Mouse (Mus musculus) left cerebral cortex, adult 2 months (tissue): ENCODE measurements around the gene Fam189b. TPM values are rescaled to one million over a fixed set of nuclear protein-coding genes. Genes with fewer than 3 reads are reported as not detected.
A peak's percentile ranks its signal among the peaks of the same experiment; 100 is the strongest.
"Not testable (repeated sequence)": the region's sequence is repeated elsewhere in the genome, so short reads cannot be mapped to it uniquely, and the experiment has no call there.

ENCODE experiments used
- DNase-seq, 2 experiments: peaks; one replicate each; pipeline ENCODE4 v3.0.0; 2021 to 2022; ENCODE audit warnings: low spot score in 2 of 2, mixed read lengths in 1 of 2; ENCODE audit errors: extremely low spot score in 1 of 2
- H3K27ac ChIP-seq: fragments of 200-600 bp; 2 replicates; pipeline ENCODE4 v1.8.1; 2022
- H3K4me3 ChIP-seq: fragments of 200-600 bp; 2 replicates; pipeline ENCODE4 v1.8.1; 2022
- CTCF ChIP-seq: fragments of 200-600 bp; IDR thresholded peaks from 2 replicates; pipeline ENCODE4 v1.8.1; 2022; ENCODE audit warnings: antibody characterized with exemption, mild to moderate bottlenecking, moderate library complexity
- intact Hi-C: fragments of 180-260 bp; cut with DNase I; formaldehyde crosslinking; loops from one replicate; pipeline ENCODE4 v1.15.1; 2025
- total RNA-seq, 2 experiments: library from RNA; stranded (reverse); gene quantifications; 2 replicates each; pipeline ENCODE4 v1.2.3; 2021

The Fam189b gene
- total RNA-seq, 2 experiments from 2014 or later: 56.9 to 60.4 TPM

DNA sequence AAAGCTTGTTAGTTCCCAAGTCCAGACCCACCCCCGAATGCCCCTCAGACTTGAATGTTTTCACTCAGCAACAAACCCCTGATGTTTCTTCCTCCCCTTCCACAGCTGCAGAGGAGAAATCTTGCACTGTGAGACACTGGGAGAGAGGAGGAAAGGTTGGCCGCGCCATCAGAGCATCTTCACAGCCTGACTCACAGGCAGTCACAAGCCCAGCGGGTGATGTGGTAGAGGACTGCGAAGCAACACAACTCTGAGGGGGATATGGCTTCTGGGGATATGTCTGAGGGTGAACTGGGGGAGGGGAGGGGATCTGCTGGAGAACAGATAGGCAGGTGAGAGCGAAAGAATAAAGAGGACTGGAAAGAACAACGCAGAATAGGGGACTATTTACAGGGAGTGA is 24.3 kb upstream of the Fam189b start:
- TF ChIP-seq CTCF: no peak
- no peak for DNase-seq
- intact Hi-C loops: loop anchor here (5.0 kb wide), 2 partner anchors 41 to 56 kb away; partner anchors contain the start of genes Fdps and Gm43738
- Histone ChIP-seq H3K4me3 (peak overlapping the region; percentile 63), H3K27ac (peak overlapping the region; percentile 28; the same call in 1 of the 2 replicates)

DNA sequence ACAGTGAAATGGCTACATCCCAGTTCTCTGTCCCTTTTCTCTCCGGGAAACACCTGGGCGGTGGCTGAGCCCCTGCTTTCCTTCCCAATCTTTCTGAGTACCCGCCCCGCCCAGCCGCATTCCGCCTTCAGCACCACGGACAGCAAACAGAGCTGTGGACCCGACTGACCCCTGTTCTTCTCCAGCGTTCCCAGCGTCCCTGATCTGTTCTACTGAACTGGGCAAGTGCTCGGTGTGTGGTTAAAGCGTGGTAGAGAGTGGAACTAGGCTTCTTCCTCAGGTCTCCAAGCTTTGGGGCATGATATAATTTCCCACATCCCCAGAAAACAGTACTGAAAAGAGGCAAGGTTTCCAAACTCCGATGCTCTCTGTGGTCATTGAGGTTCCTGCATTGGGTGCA is 23.7 kb upstream of the Fam189b start:
- H3K4me3 ChIP-seq: peak overlapping the region; percentile 63
- no peak for TF ChIP-seq CTCF
- intact Hi-C loops: loop anchor here (5.0 kb wide), 2 partner anchors 42 to 57 kb away; partner anchors contain the start of genes Fdps and Gm43738
- no peak for DNase-seq
- H3K27ac ChIP-seq: peak overlapping the region; percentile 28; the same call in 1 of the 2 replicates

DNA sequence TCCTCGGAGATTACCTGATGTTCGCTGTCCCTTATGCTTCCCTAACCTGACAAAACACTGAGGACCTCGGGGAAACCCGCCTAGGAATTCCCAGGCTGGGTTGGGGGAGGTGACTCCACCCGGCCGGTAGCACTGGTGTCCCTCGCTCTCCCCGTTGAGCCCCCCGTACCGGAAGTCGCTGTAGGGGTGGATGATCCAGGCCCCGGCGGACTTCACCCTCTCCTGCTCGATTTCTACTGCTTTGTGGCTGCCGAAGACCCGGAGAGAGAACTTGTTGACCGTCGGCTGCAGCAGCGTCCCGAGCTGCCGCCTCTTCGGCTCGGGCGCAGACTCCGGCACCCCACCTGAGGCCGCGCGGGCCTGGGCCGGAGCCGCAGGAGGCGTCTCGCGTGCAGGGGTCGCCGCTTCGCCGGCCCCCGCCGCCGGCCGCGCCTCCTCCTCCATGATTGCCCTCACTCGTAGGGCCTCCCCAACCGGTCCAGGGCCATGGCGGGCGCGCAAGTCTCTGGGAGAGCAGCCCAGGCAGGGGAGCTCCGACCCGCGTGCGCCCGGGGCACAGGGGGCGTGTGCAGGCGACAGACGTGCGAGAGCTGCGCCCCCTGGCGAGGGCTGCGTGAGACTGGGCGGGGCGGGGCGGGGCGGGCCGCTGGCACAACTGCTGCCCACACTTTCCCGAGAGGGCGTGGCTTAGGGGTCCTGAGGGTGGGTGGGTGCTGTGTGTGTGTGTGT is 23.2 kb upstream of the Fam189b start, which contains the start of gene Hcn3:
Hcn3 (minus strand) TSS at position 581 of the 729 bp plus-strand sequence.
- Histone ChIP-seq H3K27ac (peak within 1 kb of the TSS; percentile 28; the same call in 1 of the 2 replicates), H3K4me3 (peak within 1 kb of the TSS; percentile 63)
- intact Hi-C loops: loop anchor here (5.0 to 10.0 kb wide), 3 partner anchors 42 to 215 kb away; partner anchors contain the start of genes Fdps and Gm43738
- peak; percentile 57 for TF ChIP-seq CTCF
- peak; percentile 51 to 60 for DNase-seq

DNA sequence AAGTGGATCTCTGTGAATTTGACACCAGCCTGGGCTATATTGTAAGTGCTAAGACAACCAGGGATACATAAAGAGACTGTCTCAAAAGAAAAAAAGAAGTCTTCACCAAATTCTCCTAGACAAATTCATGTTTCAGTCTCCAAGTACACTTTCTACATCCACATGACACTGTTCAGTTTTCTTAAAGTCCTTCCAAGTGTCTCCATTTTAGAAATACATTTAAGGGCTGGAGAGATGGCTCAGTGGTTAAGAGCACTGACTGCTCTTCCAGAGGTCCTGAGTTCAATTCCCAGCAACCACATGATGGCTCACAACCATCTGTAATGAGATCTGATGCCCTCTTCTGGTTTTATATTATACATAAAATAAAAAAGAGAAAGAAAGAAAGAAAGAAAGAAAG is 21.7 kb upstream of the Fam189b start:
- intact Hi-C loops: loop anchor here (10.0 kb wide), 1 partner anchor 216 kb away; no protein-coding TSS in a partner anchor
- not testable (repeated sequence) for H3K27ac ChIP-seq, DNase-seq, H3K4me3 ChIP-seq

DNA sequence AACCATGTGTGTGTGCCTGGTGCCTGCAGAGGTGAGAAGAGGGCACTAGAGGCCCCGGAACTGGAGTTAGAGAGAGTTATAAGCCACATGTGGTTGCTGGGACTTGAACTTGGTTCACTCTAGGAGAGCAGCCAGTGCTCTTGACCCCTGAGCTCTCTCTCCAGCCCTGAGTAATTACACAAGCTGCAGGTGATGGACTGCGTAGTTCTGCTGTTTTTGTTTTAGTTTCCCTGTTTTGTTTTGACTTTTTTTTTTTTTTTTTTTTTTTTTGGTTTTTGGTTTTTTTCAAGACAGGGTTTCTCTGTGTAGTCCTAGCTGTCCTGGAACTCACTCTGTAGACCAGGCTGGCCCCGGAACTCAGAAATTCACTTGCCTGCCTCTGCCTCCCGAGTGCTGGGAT is 21.2 kb upstream of the Fam189b start:
- no peak for TF ChIP-seq CTCF
- no peak for DNase-seq
- intact Hi-C loops: loop anchor here (10.0 kb wide), 1 partner anchor 217 kb away; no protein-coding TSS in a partner anchor
- Histone ChIP-seq H3K27ac (no peak overlapping the region), H3K4me3 (no peak overlapping the region)

DNA sequence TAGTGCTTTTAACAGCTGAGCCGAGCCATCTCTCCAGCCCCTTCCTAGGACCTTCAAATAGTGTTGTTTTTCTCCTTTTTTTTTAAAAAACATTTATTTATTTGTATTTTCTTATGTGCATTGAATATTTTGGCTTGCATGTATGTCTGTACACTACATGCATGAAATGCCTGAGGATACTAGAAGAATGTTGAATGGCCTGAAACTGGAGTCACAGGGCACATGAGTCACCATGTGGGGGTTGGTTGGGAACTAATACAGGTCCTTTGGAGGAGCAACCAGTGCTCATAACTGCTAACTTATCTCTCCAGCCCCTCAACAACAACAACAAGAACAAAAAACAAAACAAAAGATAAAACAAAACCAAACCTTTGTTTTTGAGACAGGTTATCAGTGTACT is 19.8 kb upstream of the Fam189b start:
- intact Hi-C loops: loop anchor here (10.0 kb wide), 1 partner anchor 218 kb away; no protein-coding TSS in a partner anchor
- DNase-seq: no peak
- no peak for TF ChIP-seq CTCF
- H3K4me3 ChIP-seq: no peak overlapping the region
- H3K27ac ChIP-seq: no peak overlapping the region

DNA sequence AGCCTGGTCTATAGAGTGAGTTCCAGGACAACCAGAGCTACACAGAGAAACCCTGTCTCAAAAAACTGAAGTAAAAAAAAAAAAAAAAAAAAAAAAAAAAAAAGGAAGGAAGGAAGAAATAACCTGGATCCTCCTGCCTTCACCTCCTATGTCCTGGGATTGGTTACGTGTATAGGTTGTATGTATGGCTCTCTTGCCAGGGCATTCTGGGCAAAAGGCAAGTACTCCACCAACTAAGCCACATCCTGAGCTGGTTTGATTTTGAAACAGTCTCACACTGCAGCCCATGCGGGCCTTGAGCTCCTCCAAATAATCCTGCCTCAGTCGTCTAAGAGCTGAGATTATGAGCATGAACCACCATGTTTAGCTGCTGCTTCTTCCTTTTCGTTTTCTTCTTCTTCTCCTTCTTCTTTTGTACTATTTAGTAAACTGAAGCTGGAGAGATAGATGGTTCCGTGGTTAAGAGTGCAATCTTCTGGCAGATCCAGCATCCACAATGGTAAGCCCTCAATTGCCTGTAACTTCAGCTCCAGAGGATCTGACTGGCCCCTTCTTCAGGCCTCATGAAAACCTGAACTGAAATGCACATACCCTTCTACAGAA is 19.2 kb upstream of the Fam189b start:
- intact Hi-C loops: loop anchor here (2.0 to 10.0 kb wide), 2 partner anchors 73 to 219 kb away; no protein-coding TSS in a partner anchor
- TF ChIP-seq CTCF: no peak
- no peak for DNase-seq
- Histone ChIP-seq H3K4me3 (peak overlapping the region; percentile 68), H3K27ac (peak overlapping the region; percentile 91; the same call in 1 of the 2 replicates)

DNA sequence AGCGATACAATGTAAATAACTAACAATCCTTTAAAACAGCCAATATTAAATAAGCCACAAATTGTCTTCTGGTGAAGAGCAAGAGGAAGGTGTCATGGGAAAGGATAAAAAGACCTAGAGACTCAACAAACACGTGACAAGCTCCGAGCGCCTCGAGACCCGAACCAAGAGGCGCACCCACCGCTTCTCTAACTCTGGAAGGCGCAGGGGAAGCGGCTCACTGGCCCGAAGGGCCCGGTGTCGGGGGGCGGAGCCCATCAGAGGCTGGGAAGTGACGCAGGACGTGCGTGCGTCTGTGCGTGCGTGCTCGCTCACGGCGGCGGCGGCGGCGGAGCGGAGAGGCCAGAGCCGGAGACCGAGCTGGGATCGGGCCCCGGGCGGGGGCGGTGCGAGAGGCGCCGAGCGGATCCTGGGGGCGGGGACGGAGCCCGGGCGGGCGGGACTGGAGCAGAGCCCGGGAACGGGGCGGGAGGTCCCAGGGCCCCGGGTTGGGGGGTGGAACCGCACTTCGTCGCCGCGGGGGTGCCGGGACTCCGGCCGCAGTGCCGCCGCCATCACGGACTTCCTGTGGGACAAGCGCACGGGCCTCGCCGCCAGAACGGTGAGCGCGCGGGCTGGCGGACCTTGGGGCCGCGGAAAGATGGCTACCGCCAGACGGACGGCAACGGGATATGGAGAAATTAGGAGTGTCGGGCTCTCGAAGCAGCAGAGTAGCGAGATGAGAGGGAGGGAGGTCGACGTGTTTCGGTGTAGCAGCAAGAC is 18.3 kb upstream of the Fam189b start, which contains the start of gene Clk2:
Clk2 (plus strand) TSS at position 290 of the 762 bp plus-strand sequence.
- H3K27ac ChIP-seq: peak within 1 kb of the TSS; percentile 91
- intact Hi-C loops: loop anchor here (1.0 to 10.0 kb wide), 3 partner anchors 13 to 220 kb away; partner anchors contain the start of gene Scamp3
- no peak for TF ChIP-seq CTCF
- DNase-seq: peak; percentile 93 to 95
- H3K4me3 ChIP-seq: peak within 1 kb of the TSS; percentile 68

DNA sequence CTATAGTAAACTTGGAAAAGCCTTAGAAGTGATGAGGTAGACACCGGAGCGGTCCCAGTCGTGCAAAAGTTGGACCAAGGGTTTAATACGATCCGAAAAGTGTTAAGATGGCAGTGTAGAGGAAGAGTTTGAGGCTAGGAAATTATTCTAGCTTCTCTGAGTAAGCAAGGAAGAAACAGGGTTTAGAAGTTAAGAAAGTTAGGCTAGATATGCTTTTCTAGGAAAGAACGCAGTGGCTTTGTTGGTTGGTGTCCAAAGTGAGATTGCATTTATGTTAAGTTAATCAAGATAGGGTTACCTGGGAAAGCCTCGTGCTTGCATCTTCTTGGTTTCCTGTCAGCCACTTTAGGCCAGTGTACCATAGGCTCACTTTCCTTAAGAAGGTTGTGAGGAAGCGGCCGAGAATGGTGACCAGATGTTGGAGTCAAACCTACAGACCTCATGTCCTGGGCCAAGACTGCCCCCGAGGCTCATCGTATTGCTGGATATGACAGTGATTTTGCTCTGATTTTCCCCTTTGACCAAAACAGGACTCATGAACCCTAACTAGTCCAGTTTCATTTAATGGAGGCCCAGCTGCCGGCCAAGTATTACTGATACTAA is 17.6 kb upstream of the Fam189b start:
- DNase-seq: no peak
- TF ChIP-seq CTCF: no peak
- intact Hi-C loops: loop anchor here (1.0 to 10.0 kb wide), 3 partner anchors 12 to 221 kb away; partner anchors contain the start of gene Scamp3
- Histone ChIP-seq H3K4me3 (peak overlapping the region; percentile 68), H3K27ac (peak overlapping the region; percentile 91)

DNA sequence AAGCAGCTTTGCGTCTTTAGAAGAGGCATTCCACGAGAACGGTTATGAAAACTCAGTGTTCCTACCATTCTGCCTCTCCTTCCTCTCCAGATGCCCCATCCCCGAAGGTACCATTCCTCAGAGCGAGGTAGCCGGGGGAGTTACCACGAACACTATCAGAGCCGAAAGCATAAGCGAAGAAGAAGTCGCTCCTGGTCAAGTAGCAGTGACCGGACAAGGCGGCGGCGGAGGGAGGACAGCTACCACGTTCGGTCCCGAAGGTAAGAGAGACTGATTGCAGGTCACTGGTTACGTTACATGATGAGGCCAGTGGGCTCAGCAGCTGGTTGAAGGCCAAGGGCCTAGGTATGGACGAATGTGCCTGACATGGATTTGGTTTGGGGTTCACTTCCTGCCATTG is 16.0 kb upstream of the Fam189b start:
- TF ChIP-seq CTCF: no peak
- Histone ChIP-seq H3K4me3 (no peak overlapping the region), H3K27ac (no peak overlapping the region)
- intact Hi-C loops: loop anchor here (10.0 kb wide), 1 partner anchor 222 kb away; no protein-coding TSS in a partner anchor
- DNase-seq: no peak

DNA sequence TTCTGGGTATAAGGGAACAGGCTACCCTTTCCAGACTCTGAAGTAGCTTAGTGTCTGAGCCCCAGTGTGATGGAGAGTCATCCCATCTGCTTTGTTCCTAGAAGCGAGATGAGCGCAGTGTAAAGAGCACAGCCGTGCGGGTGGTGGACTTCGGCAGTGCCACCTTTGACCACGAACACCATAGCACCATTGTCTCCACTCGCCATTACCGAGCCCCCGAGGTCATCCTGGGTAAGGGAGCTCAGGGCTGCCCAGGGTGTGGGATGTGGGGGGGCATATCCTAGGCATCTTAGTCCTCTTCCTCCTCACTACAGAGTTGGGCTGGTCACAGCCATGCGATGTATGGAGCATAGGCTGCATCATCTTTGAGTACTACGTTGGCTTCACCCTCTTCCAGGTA is 8.1 kb upstream of the Fam189b start:
- H3K4me3 ChIP-seq: no peak overlapping the region
- no peak for TF ChIP-seq CTCF
- DNase-seq: no peak
- intact Hi-C loops: no loop called here
- no peak overlapping the region for H3K27ac ChIP-seq
